Mouse (Mus musculus) CD4-positive, CD25-positive, alpha-beta regulatory T cell, adult 2 months (primary cell): Measurements from ENCODE around the gene Ifna2.

Experiments
- DNase-seq: peaks from one replicate; pipeline ENCODE4 v3.0.0-alpha.2; 2012; ENCODE audit warnings: low read depth, low spot score

The Ifna2 gene

DNA sequence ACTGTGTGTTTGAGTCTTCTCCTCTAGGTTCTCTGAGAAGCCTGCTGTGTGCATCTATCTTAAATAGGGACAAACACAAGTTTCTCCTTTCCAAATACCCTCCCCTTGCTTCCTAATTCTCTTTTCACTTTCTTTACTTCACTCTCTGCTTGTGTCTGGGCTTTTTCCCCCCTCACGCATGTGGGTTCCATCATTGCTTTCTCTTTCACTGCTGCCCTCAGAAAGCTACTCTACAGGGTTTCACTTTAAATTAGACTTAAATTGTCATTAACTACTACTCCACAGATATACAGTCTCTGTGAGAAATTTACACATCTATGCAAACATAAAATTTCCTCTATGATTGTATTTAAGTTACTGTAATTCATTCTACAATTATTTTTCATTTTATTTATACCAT is at the start of gene Ifna2:
Gene Ifna2 (minus strand): TSS at position 101 of the 400 bp plus-strand sequence.
- DNase-seq = no peak

DNA sequence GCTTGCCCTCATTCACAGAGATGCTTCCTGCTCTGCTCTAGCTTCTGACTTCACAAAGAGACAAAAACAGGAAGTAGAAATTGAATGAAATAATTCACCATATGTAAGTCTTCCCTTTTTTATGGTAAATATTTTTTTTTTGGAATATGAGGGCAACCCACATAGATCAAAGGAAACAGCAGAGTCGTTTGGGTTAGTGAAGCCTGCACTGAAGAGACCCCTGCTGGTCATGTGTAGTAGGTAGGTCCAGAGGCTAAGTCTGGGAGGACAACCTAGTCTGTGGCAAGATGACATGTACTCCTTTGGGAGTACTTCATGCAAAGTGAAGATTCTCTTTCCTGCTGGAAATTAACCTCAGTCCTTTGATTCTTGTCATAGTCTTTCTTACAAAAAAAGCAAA is 43.6 kb upstream of the Ifna2 start:
- DNase-seq = peak; percentile 80

DNA sequence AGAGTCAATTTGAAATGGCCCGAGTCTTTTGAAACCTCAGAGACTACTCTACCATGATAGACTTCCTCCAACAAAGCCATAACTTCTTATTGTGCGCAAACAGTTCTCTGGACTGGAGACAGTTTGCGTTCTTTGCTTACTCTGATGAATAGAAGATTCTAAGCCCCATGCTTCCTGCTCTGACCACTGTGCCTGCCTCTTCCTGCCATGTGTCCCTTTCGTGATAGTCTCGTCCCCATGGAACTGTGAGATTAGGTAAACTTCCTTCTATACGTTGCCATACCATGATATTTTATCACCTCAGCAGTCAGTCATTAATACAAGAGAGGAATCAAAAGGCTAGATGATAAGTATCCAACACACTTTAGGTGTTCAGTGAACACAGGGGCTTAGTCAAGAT is 43.0 kb upstream of the Ifna2 start:
- DNase-seq = no peak

DNA sequence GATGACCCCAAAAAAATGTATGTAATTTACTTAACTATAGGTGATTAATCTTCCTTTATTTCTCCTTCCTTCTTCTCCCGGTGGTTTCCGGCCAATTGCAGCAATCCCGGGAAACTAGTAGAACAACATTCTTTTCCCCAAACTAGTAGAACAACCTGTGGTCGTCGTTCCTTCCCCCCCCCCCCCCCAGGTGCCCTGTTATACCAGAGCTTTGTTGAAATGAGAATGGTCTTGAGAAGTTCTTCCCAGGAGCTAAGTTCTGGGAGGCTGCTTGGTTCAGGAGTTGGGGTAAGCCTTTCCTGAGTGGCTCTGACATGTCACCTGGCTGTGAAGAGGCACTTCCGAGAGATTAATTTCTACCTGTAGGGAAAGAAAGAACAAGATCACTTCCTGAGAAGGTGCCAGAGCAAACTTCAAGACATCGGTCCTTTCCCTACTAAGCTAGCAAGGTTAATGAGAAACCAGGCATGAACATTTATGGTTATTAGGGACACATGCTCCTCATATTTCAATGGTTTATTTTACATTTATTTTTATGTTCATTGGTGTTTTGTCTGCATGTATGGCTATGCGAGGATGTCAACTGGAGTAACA is 39.9 kb upstream of the Ifna2 start:
- DNase-seq = no peak

DNA sequence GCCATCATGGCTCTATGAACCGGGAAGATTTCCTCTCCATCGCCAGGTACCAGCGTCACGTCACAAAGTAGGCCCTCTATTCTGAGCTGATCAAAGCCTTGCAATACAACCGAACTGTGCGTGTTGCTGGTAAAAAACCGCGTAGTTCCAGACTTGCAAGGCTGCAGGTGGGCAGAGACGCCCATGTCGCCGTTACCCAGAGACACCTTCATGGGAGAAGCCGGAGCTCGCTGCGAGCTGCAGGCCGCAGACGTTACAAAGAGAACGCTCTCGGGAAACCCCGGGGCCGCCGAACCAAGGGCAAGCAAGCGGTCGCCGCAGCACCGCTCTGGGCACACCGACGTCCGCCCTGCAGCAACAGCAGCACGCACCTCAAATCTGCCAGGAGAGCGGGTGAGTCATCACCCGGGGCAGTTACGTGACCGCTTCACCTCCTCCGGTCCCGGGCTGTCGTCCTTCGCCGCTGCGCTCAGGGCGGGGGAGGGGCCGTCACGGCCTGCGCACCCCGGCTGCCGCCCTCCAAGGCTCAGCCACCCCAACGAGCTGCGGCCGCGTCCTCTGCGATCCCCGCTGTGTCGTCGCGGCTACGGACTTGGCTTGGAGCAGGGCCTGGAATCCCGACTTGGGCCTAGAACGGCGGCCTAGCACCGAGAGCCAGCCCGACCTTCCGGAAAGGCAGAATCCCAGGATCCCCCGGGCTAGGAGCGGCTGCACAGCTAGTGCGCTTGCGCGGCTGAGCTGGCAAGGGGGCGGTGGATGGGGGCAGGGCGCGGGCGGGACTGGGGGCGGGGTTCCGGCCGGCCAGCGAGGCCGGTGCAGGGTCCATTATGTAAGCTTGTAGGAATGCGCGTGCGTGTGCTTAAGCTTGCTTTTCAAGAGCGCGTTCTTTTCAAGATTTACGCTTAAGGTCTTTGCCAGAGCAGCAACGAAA is 38.3 kb upstream of the Ifna2 start, which contains the start of the genes Gm26566 and Klhl9:
Gene Gm26566 (plus strand): TSS at position 15 of the 931 bp plus-strand sequence.
Gene Klhl9 (minus strand): TSS at position 675 of the 931 bp plus-strand sequence.
- DNase-seq = peak; percentile 91

DNA sequence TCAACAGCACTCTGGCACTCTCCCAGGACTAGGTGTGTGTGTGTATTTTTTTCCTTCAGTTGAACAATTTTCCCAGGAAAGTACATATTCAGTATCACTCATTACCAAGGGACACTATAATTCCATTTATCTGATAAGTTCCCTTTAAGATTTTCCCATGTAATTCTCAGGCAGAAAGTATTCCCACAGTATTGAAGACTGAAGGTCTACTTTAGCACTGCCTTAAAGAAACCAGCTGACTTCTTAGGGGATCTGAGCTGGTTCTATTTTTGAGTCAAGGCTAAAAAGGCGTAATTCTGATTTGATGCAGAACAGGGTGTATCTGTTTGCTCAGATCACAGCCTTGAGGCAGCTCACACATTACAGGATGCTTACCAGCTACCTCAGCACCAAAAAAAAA is 35.0 kb upstream of the Ifna2 start:
- no peak for DNase-seq

DNA sequence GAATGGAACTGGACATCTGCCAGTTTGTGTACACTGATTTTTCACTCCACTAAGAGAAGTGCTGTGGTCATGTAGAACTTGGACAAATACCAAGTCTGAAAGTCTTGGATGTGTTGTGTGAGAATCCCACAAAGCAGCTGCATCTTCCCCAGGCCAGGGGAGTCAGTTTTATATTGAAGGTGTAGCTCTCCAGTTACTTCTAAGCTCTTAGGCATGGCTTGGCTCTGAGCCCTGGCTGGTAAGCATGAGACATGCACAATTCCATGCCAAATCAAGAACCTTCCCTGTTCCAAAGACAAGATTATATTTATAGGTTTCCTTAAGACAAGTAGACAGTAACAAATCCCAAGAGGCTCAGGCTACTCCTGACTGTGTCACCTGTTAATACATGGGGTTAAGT is 31.3 kb upstream of the Ifna2 start:
- DNase-seq = no peak

DNA sequence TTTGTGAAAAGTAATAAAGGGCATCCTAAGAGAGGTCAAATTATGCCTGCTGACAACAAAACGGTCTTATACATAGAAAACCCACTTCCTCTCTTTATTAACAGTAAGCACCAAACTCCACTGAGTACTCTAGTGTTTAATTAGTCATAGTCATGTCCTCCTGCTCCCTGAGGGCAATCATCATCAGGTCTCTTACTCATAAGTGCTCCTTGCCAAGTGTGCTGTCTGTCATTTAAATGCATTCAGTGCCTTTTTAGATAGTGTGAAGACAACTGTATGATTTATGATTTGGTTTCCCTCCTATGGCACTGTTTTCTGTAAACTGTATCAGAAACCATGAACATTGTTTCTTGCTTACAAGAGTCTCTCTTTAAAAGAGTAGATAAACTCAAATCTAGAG is 30.6 kb upstream of the Ifna2 start:
- no peak for DNase-seq

DNA sequence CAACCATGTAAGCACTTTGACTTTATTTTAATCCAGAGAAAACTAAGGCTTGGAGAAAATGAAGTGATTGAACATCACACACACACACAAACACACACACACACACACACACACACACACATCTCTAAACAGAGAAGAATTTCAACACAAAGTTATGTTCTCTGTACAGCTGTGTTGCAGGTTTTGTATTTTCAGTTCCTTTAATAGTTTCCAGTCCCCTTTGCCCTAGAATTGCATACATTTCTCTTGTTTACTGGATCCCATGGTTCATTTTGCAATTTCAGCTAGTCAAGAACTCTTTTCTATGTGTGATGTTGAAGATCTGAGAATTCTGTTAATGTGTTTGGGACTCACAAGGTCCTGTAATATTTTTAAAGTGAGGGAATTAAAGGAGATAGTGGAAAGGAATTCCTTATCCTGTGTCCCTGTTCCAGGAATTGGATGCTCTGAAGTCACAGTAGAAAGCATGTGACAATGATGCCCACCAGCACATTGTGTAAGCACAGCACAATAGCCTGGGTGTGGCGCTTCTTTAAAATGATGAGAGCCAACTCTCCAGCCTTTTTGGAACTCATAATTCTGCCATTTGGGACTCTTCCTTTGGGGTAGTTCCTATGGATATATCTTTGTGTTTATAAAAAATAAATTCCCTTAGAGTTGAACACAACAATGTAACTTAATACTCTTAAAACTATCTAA is 23.6 kb upstream of the Ifna2 start:
- DNase-seq = no peak

DNA sequence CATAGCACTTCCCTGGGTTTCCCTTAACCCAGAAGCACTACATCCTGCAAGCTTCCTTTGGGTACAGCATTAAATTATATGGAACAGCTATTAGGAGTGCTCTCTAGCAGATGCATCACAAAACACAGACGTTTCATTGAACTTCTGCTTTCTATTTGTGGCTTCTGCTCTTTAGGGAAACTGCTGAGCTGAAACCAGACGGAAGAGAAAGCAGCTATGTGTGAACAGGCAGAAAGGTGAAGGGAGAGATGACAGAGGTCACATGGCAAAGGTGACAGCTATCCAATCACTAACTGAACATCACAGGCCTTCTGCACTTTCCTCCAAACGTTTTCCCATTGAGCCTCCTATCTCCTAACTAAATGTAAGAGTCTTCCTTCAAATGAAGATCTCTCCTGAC is 22.2 kb upstream of the Ifna2 start:
- DNase-seq = no peak

DNA sequence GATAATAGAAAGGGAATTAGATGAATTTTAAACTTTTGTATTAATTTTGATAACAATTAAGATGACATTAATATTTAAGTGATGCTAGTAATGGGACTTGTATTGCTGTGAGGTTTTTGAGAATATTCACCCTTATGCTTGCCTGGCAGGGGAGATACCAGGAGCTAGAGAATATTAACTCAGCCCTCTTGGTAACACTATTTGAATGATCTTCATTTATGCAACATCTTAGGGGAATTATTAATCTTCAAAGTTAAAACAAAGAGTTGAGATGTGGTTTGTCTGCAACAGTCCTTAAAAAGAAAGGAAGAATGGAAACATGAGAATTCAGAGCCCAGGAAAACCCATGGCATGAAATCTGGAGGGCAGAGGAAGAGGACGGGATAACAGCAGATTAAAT is 15.6 kb upstream of the Ifna2 start:
- no peak for DNase-seq

DNA sequence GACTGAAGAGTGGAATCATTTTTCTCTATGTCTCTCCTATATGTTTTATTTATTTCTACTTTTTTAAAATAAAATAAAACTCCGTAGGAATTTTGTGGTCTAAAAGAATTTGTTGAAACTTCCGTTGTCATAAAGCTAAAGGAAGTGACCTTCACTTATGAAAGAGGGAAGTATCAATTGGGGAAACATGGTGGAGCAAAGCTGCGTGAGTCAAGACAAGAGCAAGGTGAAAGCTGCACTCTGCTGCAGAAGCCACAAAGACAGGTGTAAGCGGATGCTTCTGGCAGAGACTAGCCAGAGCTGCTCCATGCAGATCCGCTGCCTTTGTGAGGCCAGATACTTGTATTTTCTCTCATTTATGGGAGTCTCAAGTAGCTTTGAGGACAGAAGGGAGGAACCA is 15.1 kb upstream of the Ifna2 start:
- no peak for DNase-seq

DNA sequence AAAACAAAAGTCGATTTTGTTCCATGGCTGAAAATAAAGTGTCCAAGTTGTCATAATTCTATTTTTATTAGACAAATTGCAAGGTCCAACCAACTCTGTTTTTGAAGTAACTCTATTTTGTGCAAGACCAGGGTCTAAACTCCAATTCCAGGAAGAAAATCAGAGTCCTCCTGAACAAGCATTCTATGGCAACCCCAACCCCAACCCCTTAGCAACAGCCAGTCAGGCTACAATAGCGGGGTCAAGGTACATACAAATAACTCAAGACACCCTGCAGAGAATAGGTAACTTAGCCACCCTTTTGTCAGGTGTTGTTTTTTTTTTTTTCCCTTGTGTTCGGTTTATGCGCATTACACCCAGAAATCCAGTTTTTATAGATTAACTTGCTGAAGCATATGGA is 14.0 kb upstream of the Ifna2 start:
- no peak for DNase-seq

DNA sequence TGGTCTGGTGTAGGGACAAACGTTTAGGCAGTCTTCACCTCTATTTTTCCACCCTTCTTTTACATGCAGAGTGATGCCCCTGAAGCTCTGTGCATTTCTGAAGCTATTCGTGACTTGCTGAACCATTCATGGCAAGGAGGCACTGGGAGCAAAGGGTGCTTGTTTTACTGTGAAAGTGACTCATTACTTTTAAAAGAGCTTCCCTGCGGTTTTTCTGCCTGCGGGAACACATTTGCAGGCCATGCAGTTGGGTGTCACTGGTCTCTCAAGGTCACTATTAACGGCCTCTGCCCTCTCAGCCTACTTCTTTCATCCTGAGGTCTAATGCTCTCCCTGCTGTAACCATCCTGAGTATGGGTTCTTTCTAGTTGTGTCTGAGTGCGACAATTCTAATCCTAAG is 13.4 kb upstream of the Ifna2 start:
- no peak for DNase-seq

DNA sequence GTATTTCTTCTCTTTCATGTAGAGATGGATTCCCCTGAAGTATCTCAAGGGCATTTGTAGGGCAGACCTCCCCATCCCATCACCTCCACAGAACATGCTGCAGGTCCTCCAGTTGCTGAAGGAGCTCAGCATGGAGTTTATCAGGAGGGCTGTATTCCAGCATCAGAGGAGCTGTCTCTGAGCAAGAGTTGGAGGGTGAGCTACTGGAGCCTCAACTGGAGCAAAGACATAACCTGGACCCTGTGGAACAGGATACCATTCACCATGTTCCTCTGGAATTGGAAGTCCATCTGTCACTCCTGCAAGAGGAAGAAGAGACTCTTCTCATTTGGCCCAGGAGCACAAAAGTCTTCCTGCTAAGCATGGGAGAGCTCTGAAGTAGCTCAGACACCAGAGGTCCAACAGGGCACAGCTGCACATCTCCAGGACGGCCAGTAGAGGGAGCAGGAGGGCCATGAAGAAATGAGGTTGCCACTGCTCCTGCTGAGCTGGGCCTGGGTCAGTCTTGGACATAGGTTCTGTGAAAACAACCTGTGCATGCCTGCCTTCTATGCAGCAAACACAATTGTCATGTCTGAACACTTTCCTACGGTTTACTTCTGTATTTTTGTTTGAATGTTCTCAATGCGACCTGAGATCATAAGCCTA is 12.6 kb upstream of the Ifna2 start:
- DNase-seq = peak; percentile 86

DNA sequence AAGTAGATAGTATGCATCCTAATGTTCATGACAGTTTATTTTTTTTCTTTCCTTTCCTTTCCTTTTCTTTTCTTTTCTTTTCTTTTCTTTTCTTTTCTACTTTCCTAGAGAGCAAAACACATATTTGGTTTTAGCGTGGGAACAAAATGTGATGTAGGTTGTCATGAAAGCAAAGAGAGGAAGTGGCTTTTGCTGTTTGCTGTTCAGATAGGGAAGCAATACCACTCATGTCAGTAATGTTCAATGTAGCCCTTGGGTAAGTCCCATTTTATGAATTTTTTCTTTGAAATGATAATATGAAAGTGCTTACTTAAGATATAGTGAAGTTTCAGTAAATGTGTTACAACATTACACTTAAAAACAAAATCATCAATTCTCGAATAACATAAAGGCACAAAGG is 9.7 kb upstream of the Ifna2 start:
- peak; percentile 51 for DNase-seq

DNA sequence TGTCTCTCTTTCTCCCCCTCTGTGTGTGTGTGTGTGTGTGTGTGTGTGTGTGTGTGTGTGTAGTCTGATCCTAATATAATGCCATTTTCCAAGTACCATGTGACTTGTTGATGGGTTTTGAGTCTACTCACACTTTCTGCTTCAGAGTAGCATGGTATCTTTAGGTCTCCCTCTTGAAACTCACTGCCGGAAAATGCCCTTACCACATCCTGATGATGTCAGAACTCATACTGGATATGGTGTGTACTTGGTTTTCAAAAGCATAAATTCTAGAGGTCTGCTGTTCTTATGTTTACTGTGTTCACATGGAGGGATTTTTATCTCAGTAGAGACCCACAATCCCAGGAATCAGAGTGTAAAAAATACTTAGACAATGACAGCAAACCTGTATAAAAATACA is 8.8 kb upstream of the Ifna2 start:
- peak; percentile 68 for DNase-seq

DNA sequence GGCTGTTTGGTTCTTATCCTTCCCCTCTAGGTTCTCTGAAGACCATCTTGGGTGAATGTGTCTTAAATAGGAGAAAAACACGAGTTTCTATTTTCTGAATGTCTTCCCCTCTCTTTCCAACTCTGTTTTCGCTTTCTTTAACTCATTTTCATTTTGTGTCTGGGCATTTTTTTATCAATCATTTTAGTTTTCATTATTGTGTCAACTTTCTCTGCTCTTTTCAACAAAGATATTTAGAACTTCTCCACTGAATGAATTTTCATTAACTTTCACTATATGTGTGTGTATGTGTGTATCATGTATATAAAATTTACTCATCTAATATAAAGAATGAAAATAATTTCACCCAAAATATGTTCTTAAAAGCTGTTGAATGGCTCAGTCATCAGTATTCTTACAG is 7.5 kb upstream of the Ifna2 start, which contains the start of gene Ifnab:
Gene Ifnab (minus strand): TSS at position 101 of the 400 bp plus-strand sequence.
- DNase-seq = no peak

DNA sequence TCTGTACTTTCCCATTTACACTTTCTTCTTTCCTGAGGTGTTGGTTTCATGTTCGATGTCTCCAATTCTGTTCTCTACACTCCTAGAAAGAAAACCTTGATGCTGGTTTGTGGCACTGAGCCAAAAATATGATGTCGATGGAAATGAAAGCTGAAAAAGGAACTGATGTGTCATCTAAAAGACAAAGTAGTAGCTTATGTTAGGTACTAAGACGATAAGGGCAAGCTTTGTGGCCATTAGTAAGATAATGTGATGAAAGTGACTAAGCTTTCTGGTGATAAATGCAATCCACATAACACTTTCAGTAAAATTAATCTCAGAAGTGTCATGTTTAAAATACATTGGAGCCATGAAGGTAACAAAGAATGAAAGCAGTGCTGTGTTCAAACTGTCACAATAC is 2.4 kb downstream of the Ifna2 start:
- no peak for DNase-seq

DNA sequence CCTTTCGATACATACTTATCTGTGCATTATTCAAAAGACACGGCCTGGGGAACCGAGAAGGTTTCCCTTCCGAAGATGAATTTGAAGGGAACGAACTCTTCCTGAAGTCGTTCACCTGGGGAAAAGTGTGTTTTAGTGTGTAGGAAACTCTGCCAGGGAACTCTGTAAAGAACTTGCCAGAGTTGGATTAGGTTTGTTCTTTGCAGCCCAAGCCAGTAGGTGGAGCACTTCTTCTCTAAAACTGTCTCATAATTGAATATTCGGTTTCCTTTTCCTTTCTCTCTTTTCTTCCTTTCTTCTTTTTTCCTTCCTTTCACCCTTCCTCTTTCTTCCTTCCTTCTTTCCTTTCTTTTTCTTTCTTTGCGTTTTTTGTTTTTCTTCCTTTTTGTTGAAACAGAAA is 3.4 kb downstream of the Ifna2 start:
- peak; percentile 70 for DNase-seq

DNA sequence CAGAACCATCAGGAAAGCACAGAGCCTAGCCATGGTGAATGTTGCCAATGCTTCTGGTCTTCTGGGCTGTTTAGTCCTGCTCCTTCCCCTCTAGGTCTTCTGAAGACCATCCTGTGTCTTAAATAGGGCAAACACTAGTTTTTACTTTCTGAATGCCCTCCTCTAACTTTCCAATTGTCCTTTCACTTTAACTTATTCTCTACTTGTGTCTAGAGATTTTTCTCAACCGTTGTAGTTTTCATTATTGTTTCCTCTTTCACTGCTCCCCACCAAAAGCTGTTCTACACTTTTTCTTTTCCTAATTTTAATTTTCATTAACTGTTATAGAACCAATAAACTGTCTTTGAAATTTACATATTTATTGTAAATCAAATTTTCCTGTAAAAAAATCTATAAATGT is 6.9 kb downstream of the Ifna2 start, which contains the start of gene Ifna16:
Gene Ifna16 (minus strand): TSS at position 101 of the 400 bp plus-strand sequence.
- DNase-seq = no peak

DNA sequence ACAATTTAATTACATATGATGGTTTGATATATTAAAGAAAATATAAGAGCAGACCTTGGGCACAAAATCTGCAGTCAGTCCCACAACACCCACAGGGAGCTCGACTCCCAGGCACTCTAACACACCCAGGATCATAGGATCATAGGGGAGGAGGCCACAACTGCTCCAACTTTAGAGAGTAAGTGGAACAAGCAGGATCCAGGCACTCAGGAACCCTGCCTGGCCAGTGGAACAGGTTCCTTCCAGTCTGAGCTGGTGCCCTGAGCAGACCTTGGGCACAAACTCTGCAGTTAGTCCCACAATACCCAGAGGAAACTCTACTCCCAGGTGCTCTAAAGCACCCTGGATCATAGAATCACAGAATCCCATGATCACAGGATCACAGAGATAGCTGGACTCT is 28.3 kb downstream of the Ifna2 start:
- DNase-seq = no peak
